Mouse (Mus musculus): Measurements from ENCODE around the gene B4galt1.

- peak; percentile 86; the same call in 1 of the 3 replicates for TF ChIP-seq GATA1 (IDR thresholded peaks at IDR 0.05; ENCODE audit: borderline replicate concordance, low read length)
- no peak for TF ChIP-seq FLI1 (IDR thresholded peaks at IDR 0.05; ENCODE audit: low read length)
These were observed 21.2 kb upstream of the B4galt1 start for GRCm38 (mm10) chr4:40874794-40875552.
